Mouse (Mus musculus) left cerebral cortex, adult 8-10 months (tissue): ENCODE measurements around the gene Cyb5d2. TPM values are rescaled to one million over a fixed set of nuclear protein-coding genes. Genes with fewer than 3 reads are reported as not detected.

Source experiments
- DNase-seq, 2 experiments: peaks; one replicate each; pipeline ENCODE4 v3.0.0; 2022; ENCODE audit warnings: low spot score in 2 of 2
- total RNA-seq, 4 experiments: library from RNA; stranded (reverse); gene quantifications; 2 replicates each; pipeline ENCODE4 v1.2.4; 2022

Cyb5d2 gene
- 10 to 100 TPM; 16.9 to 18.6 (median 17.7) TPM for total RNA-seq

DNA sequence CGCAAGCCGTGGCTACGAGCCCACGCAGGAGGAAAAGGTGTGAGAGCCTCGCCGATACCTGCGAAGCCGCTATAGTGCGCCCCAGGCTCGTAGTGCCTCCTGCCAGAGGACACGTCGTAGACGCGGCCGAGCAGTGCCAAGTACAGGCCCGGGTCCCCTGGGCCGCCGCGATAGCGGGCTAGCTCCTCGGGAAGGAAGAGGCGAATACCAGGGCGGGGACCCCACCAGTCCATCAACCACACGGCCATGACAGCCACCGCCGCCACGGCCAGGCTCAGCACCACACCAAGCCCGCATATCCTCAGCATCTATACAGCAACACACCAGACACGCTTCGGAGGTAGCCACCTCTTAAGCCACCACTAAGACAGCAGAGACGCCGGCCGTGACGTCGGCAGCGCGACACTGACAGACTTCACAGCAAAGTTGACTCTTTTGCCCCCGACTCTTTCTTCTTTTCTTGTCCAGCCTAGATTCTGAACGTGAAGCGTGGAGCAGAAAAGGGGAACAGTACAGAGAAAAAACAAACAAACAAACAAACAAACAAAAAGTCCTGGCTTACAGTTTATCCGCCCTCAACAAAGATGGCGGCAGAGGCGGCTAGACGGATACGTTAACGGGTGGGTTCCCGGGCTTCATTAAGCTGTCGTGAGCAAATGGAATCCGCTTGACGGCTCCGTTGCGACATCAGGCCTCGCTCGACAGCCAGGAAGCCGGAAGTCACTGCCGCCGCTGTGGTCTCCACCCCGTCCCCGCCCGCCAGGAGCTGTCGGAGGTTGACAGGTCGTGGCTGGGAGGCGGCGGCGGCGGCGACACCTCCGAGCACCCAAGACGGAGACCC is at the start of gene Cyb5d2, which contains the start of gene Zzef1:
Gene Cyb5d2 (minus strand): TSS at position 688 of the 841 bp plus-strand sequence.
Gene Zzef1 (plus strand): TSS at position 772 of the 841 bp plus-strand sequence.
- peak; percentile 84 to 95 for DNase-seq

- DNase-seq = no peak
Measured at GRCm38 (mm10) chr11:72845526-72845925, 49.6 kb upstream of the Cyb5d2 start.

DNA sequence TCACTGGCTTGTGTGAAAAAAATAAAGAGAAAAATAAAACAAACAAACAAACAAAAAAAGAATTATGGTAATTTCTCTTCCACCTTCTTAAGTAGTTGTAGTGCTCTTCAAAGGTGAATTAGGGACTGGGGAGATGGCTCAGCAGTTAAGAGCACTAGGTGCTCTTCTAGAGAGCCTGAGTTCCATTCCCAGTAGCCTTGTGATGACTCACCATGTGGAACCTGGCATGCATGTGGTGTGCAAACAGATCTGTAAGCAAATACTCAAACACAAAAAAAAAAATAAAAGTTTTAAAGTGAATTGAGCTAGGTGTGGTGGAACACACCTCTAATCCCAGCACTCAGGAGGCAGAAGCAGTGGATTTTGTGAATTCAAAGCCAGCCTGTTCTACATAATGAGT is 47.6 kb upstream of the Cyb5d2 start:
- no peak for DNase-seq

- DNase-seq = no peak
Measured at GRCm38 (mm10) chr11:72842731-72843130, 46.8 kb upstream of the Cyb5d2 start.

DNA sequence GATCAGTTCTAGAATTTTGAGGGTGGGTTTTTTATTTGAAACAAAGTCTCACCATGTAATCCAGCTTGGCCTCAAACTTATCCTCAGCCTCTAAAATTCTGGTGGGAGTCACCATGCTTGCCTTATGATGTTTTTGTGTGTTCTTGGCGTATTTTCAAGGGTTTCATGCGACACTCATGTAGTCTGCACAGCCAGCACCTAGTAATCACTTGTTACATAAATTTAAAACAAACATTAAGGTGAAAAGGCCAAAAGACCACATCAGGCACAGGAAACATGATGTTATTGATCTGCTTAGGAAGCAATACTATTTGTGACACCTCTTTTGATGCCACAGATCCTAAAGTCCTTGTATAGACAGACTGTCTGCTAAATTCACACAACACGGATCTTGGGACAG is 33.9 kb upstream of the Cyb5d2 start:
- no peak for DNase-seq

DNA sequence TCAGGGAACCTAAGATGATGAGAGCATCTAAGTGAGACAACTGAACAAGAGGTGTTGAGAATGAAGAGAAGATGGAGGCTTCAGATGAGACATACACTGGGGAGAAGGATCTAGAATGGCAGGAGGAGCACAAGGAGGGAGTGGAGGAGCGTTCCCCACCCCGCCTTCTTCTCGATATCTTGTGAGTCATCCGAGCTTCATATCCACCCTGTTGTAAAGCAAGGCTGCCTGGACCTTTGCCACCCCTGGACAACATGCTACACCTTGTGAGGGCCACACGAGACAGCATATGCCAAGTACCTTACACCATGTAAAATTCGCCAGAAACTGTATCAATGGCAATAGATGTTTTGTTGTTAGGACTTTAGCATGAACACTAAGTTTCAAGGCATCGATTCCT is 25.1 kb upstream of the Cyb5d2 start:
- DNase-seq = no peak

DNA sequence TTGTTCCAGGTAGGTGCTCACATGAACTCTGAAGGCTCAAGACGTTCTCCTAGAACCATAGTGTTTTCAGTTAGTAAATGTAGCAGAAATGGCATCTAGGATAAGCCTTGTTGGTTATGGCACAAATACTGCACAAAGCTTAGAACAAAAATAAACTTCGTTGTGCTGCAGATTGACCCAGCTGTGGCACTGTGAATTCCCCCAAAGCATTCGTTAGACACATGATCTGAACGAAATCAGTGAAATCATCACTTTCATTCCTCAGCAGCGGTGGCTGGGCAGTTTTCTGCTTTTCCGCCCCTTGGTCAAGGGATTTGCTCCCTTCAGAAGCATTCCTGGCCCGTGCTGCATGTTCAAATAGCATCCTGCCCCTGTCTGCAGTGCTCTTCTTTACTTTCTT is 22.1 kb upstream of the Cyb5d2 start:
- no peak for DNase-seq

- no peak for DNase-seq
Measured at GRCm38 (mm10) chr11:72816859-72817258, 20.9 kb upstream of the Cyb5d2 start.

- no peak for DNase-seq
Measured at GRCm38 (mm10) chr11:72814188-72814587, 18.2 kb upstream of the Cyb5d2 start.

- peak in 1 of 2 experiments; percentile 27 for DNase-seq
Measured at GRCm38 (mm10) chr11:72813687-72814086, 17.7 kb upstream of the Cyb5d2 start.

GRCm38 (mm10) chr11:72807992-72808391 is 12.1 kb upstream of the Cyb5d2 start:
- no peak for DNase-seq

DNA sequence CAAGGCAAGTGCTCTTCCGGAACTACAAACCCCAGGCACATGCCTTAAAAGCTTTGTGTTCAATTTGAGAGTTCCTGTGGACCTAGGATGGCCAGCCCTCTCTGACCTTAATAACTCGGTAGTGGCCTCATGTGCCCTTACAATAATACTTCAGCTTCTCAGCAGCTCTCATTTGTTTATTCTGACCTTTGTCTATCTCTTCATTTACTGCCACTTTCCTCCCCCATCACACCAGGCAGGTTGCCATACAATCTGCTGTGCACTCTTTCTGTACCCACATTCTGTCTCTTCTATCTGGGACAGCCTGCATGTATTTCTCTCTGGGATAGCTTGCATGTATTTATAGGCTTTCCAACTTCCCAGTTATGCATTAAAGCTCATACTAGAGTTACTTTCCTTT is 10.6 kb upstream of the Cyb5d2 start:
- peak in 1 of 2 experiments; percentile 20 for DNase-seq

DNA sequence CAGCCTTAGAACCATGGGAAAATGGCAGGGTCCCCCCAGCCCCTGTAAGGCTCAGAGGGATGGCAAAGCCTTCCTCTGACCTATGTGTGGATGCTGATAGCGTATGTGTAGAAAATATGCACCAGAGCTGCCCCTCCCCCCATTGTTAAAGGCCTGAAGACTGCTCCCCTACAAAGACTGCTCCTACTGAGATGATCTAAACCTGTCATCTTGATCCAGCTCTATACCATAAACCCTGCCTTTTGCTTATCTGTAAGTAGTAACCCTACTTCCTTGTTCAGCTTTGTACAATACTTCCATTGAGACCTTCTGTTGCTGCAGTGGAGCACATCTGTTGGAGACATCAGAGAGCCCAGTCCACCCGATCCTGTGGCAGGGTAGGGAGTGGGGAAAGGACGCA is 9.3 kb upstream of the Cyb5d2 start:
- no peak for DNase-seq

GRCm38 (mm10) chr11:72804586-72804985 is 8.6 kb upstream of the Cyb5d2 start:
- DNase-seq = no peak

- no peak for DNase-seq
Measured at GRCm38 (mm10) chr11:72803038-72803437, 7.1 kb upstream of the Cyb5d2 start.

DNA sequence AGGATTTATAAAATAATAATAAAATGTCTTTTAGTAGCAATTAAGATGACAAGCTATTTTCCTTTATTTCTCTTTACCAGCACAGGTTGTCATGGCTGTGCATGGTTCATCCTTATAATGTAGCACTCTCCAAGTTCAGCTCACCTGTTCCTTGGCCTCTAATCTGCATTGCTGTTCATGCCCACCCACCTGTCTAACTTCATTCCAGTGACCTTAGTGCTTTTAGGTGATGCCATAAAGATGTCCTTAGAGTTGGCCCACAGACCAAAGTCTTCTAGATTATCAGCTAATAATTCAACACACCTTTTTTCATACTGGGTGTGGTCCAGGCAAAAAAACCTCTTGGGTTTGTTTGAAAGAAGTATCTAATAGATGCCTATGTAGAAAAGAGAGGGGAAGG is 5.2 kb upstream of the Cyb5d2 start:
- no peak for DNase-seq

GRCm38 (mm10) chr11:72798112-72798511 is 2.2 kb upstream of the Cyb5d2 start:
- DNase-seq = no peak

DNA sequence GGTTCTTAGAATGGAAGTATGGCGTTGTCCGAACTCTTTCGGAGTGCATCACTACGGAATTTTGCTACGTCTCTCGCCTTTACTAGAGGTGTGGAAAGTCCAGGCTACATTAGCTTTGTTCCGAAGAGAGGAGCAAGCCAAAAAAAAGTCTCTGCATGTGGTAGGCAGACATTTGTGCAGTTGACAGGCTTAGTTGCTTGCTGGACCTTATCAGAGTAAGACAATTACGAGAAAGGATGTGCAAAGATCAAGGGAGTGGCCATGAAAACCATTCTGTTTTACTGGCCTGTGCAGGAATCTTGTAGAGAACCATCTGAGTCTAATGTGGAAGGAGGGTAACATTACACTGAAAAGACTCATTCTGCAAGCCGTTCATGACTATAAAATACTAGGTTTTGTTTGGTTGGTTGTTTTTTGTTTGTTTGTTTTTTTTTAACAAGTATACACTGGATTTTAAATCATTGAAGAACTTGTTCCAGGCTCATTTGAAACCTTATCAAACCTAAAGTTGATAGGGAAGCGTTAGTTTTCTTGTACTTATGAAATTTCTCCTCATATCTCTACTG is 914 bp upstream of the Cyb5d2 start:
- DNase-seq = no peak

GRCm38 (mm10) chr11:72796296-72796687 is 350 bp upstream of the Cyb5d2 start:
- peak in 1 of 2 experiments; percentile 15 for DNase-seq

DNA sequence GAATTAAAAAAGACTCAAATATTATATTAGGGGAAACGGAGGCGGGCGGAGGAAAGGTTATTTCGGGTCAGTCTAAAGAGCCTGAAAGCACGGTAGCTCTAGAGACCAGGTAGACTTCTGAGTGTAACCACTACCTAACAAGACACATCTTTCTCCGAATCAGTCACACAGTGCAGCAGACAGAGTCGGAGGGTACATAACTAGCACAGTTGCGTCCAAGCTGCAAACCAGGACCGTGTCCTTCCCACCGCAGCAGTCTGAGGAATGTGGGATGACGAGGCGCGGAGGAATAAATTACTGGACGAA is 840 bp downstream of the Cyb5d2 start:
- DNase-seq = no peak

GRCm38 (mm10) chr11:72792033-72792432 is 3.9 kb downstream of the Cyb5d2 start:
- DNase-seq = no peak

GRCm38 (mm10) chr11:72782503-72782902 is 13.4 kb downstream of the Cyb5d2 start:
- no peak for DNase-seq

DNA sequence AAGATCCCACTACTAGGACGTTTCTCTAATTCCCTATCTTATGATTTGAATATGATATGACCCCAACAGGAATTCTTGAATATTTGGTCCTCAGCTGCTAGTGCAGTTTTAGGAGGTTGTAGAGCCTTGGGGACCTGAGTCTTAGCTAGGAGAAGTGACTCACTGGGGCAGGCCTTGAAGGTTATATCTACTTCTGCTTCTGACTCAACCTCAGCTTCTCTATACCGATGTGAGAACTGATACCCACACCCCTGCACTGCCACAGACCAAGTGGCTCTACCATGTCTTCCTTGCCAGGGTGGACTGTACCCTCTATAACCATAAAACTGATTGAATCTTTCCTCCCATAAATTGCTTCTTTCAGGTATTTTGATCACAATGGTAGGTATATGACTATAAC is 13.8 kb downstream of the Cyb5d2 start:
- DNase-seq = no peak
